Mouse (Mus musculus) hindbrain, postnatal 0 days (tissue): ENCODE measurements around the gene Zfand3. TPM values are rescaled to one million over a fixed set of nuclear protein-coding genes. Genes with fewer than 3 reads are reported as not detected.

ENCODE experiments used
- ATAC-seq: fragments of 200-750 bp; cut with Nextera tagmentation; 2 replicates; pipeline ENCODE4 v1.8.0; 2017; ENCODE audit warnings: mild to moderate bottlenecking, moderate TSS enrichment, moderate library complexity
- DNase-seq: peaks from one replicate; pipeline ENCODE4 v3.0.0-alpha.2; 2015; ENCODE audit warnings: low spot score
- H3K27ac ChIP-seq: fragments of 300-500 bp; sonication (generic); 2 replicates; pipeline ENCODE4 v1.5.1; 2014; ENCODE audit warnings: mild to moderate bottlenecking
- H3K27me3 ChIP-seq: fragments of 300-500 bp; sonication (generic); 2 replicates; pipeline ENCODE4 v1.6.1; 2014; ENCODE audit warnings: low read length, mixed read lengths; ENCODE audit not compliant: insufficient read depth
- H3K36me3 ChIP-seq: fragments of 300-500 bp; sonication (generic); 2 replicates; pipeline ENCODE4 v1.6.1; 2014; ENCODE audit warnings: low read length, mixed read lengths; ENCODE audit not compliant: insufficient read depth
- H3K4me1 ChIP-seq: fragments of 300-500 bp; sonication (generic); 2 replicates; pipeline ENCODE4 v1.6.1; 2014; ENCODE audit warnings: antibody characterized with exemption, low read length, mixed read lengths; ENCODE audit not compliant: insufficient read depth
- H3K4me2 ChIP-seq: fragments of 300-500 bp; sonication (generic); 2 replicates; pipeline ENCODE4 v1.6.1; 2014; ENCODE audit warnings: low read depth, mild to moderate bottlenecking, low read length, moderate library complexity, mixed read lengths
- H3K4me3 ChIP-seq: fragments of 300-500 bp; sonication (generic); 2 replicates; pipeline ENCODE4 v1.5.1; 2014; ENCODE audit warnings: low read length
- H3K9ac ChIP-seq: fragments of 300-500 bp; sonication (generic); replicated peaks from 2 replicates; pipeline ENCODE4 v1.6.1; 2014; ENCODE audit warnings: mild to moderate bottlenecking, low read length, moderate library complexity, mixed read lengths
- H3K9me3 ChIP-seq: fragments of 300-500 bp; sonication (generic); 2 replicates; pipeline ENCODE4 v1.6.1; 2016; ENCODE audit warnings: low read length, mixed read lengths
- CTCF ChIP-seq: IDR thresholded peaks from 2 replicates; pipeline ENCODE4 v1.5.1; 2016; ENCODE audit warnings: antibody characterized with exemption, control low read depth, low read depth
- WGBS: fragments of 180-500 bp; shearing (Covaris S2); extraction: QIAGEN DNeasy Blood & Tissue Kit; methylation state at CpG from one replicate; pipeline ENCODE4 v1.1.7; 2014; 5-methylcytosine and 5-hydroxymethylcytosine counted together
- polyA plus RNA-seq: library from polyadenylated mRNA; unstranded; fragments of >200 nt; fragmentation: Nextera tagmentation; extraction: Ambion mirVana; gene quantifications from 2 replicates; pipeline ENCODE4 v1.2.1, GENCODE M21; 2015
- total RNA-seq: library from RNA; depleted of rRNA; stranded (reverse); fragments of >200 nt; gene quantifications from 2 replicates; pipeline ENCODE4 v1.2.3, GENCODE M21; 2014; rRNA removed

Gene Zfand3
- total and polyA plus RNA-seq, 2 experiments from 2014 or later = 50.6 to 84.5 TPM

DNA sequence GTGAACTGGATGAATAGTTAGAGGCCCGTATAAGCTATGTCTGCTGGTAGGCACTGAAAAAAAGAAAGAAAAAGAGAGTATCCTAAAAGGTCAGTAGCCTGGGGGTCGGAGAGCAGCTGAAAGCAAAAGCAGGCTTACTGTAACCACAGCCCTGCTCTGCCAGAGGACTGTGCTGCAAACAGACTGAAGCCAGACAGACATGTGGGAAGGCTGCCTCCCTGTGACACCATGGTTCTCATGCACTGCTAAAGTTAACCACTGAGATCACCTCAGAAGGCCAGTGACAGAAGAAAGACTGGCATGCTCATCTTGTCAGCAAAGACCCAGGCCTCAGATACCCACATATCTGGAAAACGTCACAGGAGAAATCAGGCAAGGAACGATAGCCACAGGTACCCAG is 253.9 kb downstream of the Zfand3 start:
- 65% methylated on average over 4 of the region's 4 CpGs for WGBS
- Histone ChIP-seq H3K9me3 (no peaks in the 10 kb centered on the region), H3K36me3 (no peaks in the 10 kb centered on the region), H3K4me3 (no peak overlapping the region), H3K27me3 (no peaks in the 10 kb centered on the region), H3K27ac (no peak overlapping the region), H3K9ac (no peak overlapping the region), H3K4me1 (peaks cover 21% of the 10 kb centered on the region; the same call in 1 of the 2 replicates), H3K4me2 (no peak overlapping the region)
- 0 out of 2 replicates have a peak, but pooled peaks have one; percentile 16 for TF ChIP-seq CTCF
- DNase-seq = no peak
- no peak for ATAC-seq

- H3K4me2 ChIP-seq = no peak overlapping the region
- no peak overlapping the region for H3K9ac ChIP-seq
- H3K27ac ChIP-seq = no peak overlapping the region
- H3K36me3 ChIP-seq = no peaks in the 10 kb centered on the region
- no peaks in the 10 kb centered on the region for H3K9me3 ChIP-seq
- 62% methylated on average over 6 of the region's 6 CpGs for WGBS
- TF ChIP-seq CTCF = no peak
- no peaks in the 10 kb centered on the region for H3K27me3 ChIP-seq
- DNase-seq (no peak), ATAC-seq (no peak)
- no peak overlapping the region for H3K4me3 ChIP-seq
- peaks cover 15% of the 10 kb centered on the region; the same call in 1 of the 2 replicates for H3K4me1 ChIP-seq
These were observed 255.4 kb downstream of the Zfand3 start for GRCm38 (mm10) chr17:30259938-30260337.

Other genes starting within 250 kb of the Zfand3 start
- gene Mdga1, start 34.6 kb upstream of the Zfand3 start, total RNA-seq = 73.3 and 104 TPM in 2 replicates
- 14.0 and 16.7 TPM in 2 replicates for gene Mdga1, start 34.6 kb upstream of the Zfand3 start, polyA plus RNA-seq